Mouse (Mus musculus) CH12.LX (cell line): ENCODE measurements around the gene Gm11627. TPM values are rescaled to one million over a fixed set of nuclear protein-coding genes. Genes with fewer than 3 reads are reported as not detected.

Experiments
- DNase-seq: peaks from one replicate; pipeline ENCODE4 v3.0.0-alpha.2; 2013; ENCODE audit errors: extremely low read depth
- H3K27ac ChIP-seq: 2 replicates; pipeline ENCODE4 v1.5.1; 2012; ENCODE audit warnings: low read depth, mild to moderate bottlenecking, control low read depth, moderate library complexity; ENCODE audit not compliant: insufficient read depth
- H3K27me3 ChIP-seq: replicated peaks from 2 replicates; pipeline ENCODE3; 2012; ENCODE audit warnings: inconsistent platforms
- H3K36me3 ChIP-seq, 2 experiments: replicated peaks in 1 of 2; 2 replicates each; pipeline versions ENCODE3 to v1.6.1; 2012; ENCODE audit warnings: inconsistent platforms in 1 of 2, low read length in 1 of 2, mild to moderate bottlenecking in 1 of 2, mixed read lengths in 1 of 2, moderate library complexity in 1 of 2; ENCODE audit not compliant: control insufficient read depth in 1 of 2, insufficient read depth in 1 of 2
- H3K4me1 ChIP-seq, 2 experiments: 2 replicates each; pipeline ENCODE4 v1.6.1; 2012; ENCODE audit warnings: inconsistent platforms in 1 of 2, moderate library complexity in 1 of 2; ENCODE audit not compliant: insufficient read depth in 2 of 2, control insufficient read depth in 1 of 2
- H3K4me2 ChIP-seq: 2 replicates; pipeline ENCODE4 v1.6.1; 2012; ENCODE audit warnings: low read depth, mild to moderate bottlenecking, control low read depth; ENCODE audit not compliant: poor library complexity, insufficient read depth, severe bottlenecking
- H3K4me3 ChIP-seq, 3 experiments: fragments of 150-350 bp in 1 of 3; sonication (generic) in 1 of 3; replicated peaks in 1 of 3; 2 replicates each; pipeline versions ENCODE3 to v1.5.1; 2011 to 2012; ENCODE audit warnings: low read depth in 2 of 3, low read length in 2 of 3, mild to moderate bottlenecking in 2 of 3, moderate library complexity in 2 of 3, control low read depth in 1 of 3, improper control_type of control experiment in 1 of 3, inconsistent platforms in 1 of 3, mixed read lengths in 1 of 3; ENCODE audit not compliant: poor library complexity in 1 of 3
- H3K79me2 ChIP-seq: replicated peaks from 2 replicates; pipeline ENCODE4 v1.6.1; 2012; ENCODE audit warnings: mild to moderate bottlenecking, moderate library complexity; ENCODE audit not compliant: control insufficient read depth, poor library complexity, insufficient read depth, severe bottlenecking; ENCODE audit errors: extremely low read depth
- H3K9ac ChIP-seq: 2 replicates; pipeline ENCODE4 v1.6.1; 2012; ENCODE audit warnings: low read depth, mild to moderate bottlenecking, control low read depth, moderate library complexity; ENCODE audit not compliant: insufficient read depth
- H3K9me3 ChIP-seq: replicated peaks from 2 replicates; pipeline ENCODE3; 2012; ENCODE audit warnings: low read length, inconsistent platforms, mixed read lengths
- CHD1 ChIP-seq: IDR thresholded peaks from 2 replicates; pipeline ENCODE4 v1.6.1; 2012; ENCODE audit warnings: low read depth, low read length, improper control_type of control experiment, inconsistent platforms
- CTCF ChIP-seq, 2 experiments: IDR thresholded peaks in 1 of 2; conservative IDR thresholded peaks in 1 of 2; 2 replicates each; pipeline ENCODE4 v1.5.1; 2011 to 2012; ENCODE audit warnings: low read depth in 2 of 2, low read length in 2 of 2, improper control_type of control experiment in 1 of 2, inconsistent platforms in 1 of 2, mild to moderate bottlenecking in 1 of 2, moderate library complexity in 1 of 2
- ELF1 ChIP-seq: IDR thresholded peaks from 2 replicates; pipeline ENCODE4 v1.6.1; 2014; ENCODE audit warnings: low read depth, mild to moderate bottlenecking, inconsistent platforms, low read length, improper control_type of control experiment
- EP300 ChIP-seq: IDR thresholded peaks from 2 replicates; pipeline ENCODE4 v1.6.1; 2011; ENCODE audit warnings: low read length, improper control_type of control experiment
- ETS1 ChIP-seq: conservative IDR thresholded peaks from 2 replicates; pipeline ENCODE4 v1.6.1; 2012; ENCODE audit warnings: low read depth, mild to moderate bottlenecking, inconsistent platforms, low read length, improper control_type of control experiment, moderate library complexity
- HCFC1 ChIP-seq: IDR thresholded peaks from 2 replicates; pipeline ENCODE4 v1.6.1; 2012; ENCODE audit warnings: low read depth, mild to moderate bottlenecking, inconsistent platforms, low read length, improper control_type of control experiment
- KAT2A ChIP-seq: IDR thresholded peaks from 2 replicates; pipeline ENCODE4 v1.6.1; 2012; ENCODE audit warnings: low read length, improper control_type of control experiment, inconsistent platforms; ENCODE audit not compliant: insufficient replicate concordance
- MAFK ChIP-seq: IDR thresholded peaks from 2 replicates; pipeline ENCODE4 v1.6.1; 2011; ENCODE audit warnings: low read length, improper control_type of control experiment; ENCODE audit not compliant: insufficient replicate concordance
- MEF2A ChIP-seq: IDR thresholded peaks from 2 replicates; pipeline ENCODE4 v1.6.1; 2014; ENCODE audit warnings: low read depth, mild to moderate bottlenecking, inconsistent platforms, low read length, improper control_type of control experiment, borderline replicate concordance
- MYC ChIP-seq: IDR thresholded peaks from 2 replicates; pipeline ENCODE4 v1.6.1; 2011; ENCODE audit warnings: low read depth, mild to moderate bottlenecking, improper control_type of control experiment, low read length
- NELFE ChIP-seq: IDR thresholded peaks from 2 replicates; pipeline ENCODE4 v1.6.1; 2011; ENCODE audit warnings: low read depth, low read length, improper control_type of control experiment
- NRF1 ChIP-seq: IDR thresholded peaks from 2 replicates; pipeline ENCODE4 v1.6.1; 2014; ENCODE audit warnings: low read depth, mild to moderate bottlenecking, inconsistent platforms, low read length, improper control_type of control experiment, moderate library complexity
- PAX5 ChIP-seq: IDR thresholded peaks from 2 replicates; pipeline ENCODE4 v1.6.1; 2012; ENCODE audit warnings: low read length, inconsistent platforms, mixed read lengths
- POLR2A ChIP-seq: IDR thresholded peaks from 2 replicates; pipeline ENCODE4 v1.6.1; 2011; ENCODE audit warnings: low read depth, mild to moderate bottlenecking, improper control_type of control experiment, low read length
- RAD21 ChIP-seq: IDR thresholded peaks from 2 replicates; pipeline ENCODE4 v1.6.1; 2011; ENCODE audit warnings: low read depth, mild to moderate bottlenecking, low read length, improper control_type of control experiment, moderate library complexity
- RCOR1 ChIP-seq: conservative IDR thresholded peaks from 2 replicates; pipeline ENCODE4 v1.6.1; 2012; ENCODE audit warnings: low read depth, mild to moderate bottlenecking, inconsistent platforms, low read length, improper control_type of control experiment
- SMC3 ChIP-seq: IDR thresholded peaks from 2 replicates; pipeline ENCODE4 v1.6.1; 2011; ENCODE audit warnings: low read depth, low read length, improper control_type of control experiment
- ZMIZ1 ChIP-seq: IDR thresholded peaks from 2 replicates; pipeline ENCODE4 v1.6.1; 2012; ENCODE audit warnings: low read depth, mild to moderate bottlenecking, inconsistent platforms, low read length, improper control_type of control experiment
- dilution Hi-C: fragments of 300-500 bp; cut with MboI; formaldehyde crosslinking; loops from 2 replicates; pipeline ENCODE4 v1.14.3; 2020; ENCODE audit warnings: low sequenced_read_pairs; ENCODE audit not compliant: extremely low pct_unique_long_range_greater_than_20kb, extremely low pct_ligation_motif_present
- in situ Hi-C: fragments of 300-500 bp; cut with MboI; formaldehyde crosslinking; loops from 3 replicates; pipeline ENCODE4 v1.14.3; 2019; ENCODE audit warnings: low sequenced_read_pairs, low pct_ligation_motif_present, low pct_unique_long_range_greater_than_20kb, mixed read lengths
- polyA plus RNA-seq: library from polyadenylated mRNA; unstranded; fragments of >175 nt; gene quantifications from 2 replicates; pipeline ENCODE4 v1.2.1, GENCODE M21; 2012; ENCODE audit warnings: low read depth; ENCODE audit not compliant: insufficient read length
- total RNA-seq, 2 experiments: library from RNA; depleted of rRNA; stranded (reverse); fragments of 300-350 nt in 1 of 2; fragments of >200 nt in 1 of 2; gene quantifications; 2 replicates each; pipeline ENCODE4 v1.2.3; 2012 to 2014

Gm11627 gene
- total and polyA plus RNA-seq, 3 experiments, result 0.42 to 0.63 TPM; not detected in 1

GRCm38 (mm10) chr11:102623876-102624789 is 44.9 kb upstream of the Gm11627 start:
- no peak overlapping the region for H3K4me3 ChIP-seq
- H3K27me3 ChIP-seq, result peaks cover 69% of the 10 kb centered on the region
- dilution Hi-C loops, result no loop called here
- H3K27ac ChIP-seq, result no peak overlapping the region
- H3K79me2 ChIP-seq, result no peaks in the 10 kb centered on the region
- in situ Hi-C loops, result no loop called here
- H3K4me1 ChIP-seq, result peaks cover 4 to 8% of the 10 kb centered on the region in 2 experiments
- H3K9ac ChIP-seq, result no peak overlapping the region
- no peak overlapping the region for H3K4me2 ChIP-seq
- no peaks in the 10 kb centered on the region for H3K36me3 ChIP-seq
- no peak for DNase-seq
- H3K9me3 ChIP-seq, result peaks cover 9% of the 10 kb centered on the region
- no peak for TF ChIP-seq NRF1
- TF ChIP-seq NELFE, result no peak
- no peak for TF ChIP-seq RAD21
- TF ChIP-seq PAX5, result no peak
- TF ChIP-seq SMC3, result no peak
- TF ChIP-seq MEF2A, result no peak
- no peak for TF ChIP-seq EP300
- no peak for TF ChIP-seq POLR2A
- no peak for TF ChIP-seq HCFC1
- no peak for TF ChIP-seq ZMIZ1
- TF ChIP-seq MAFK, result no peak
- no peak for TF ChIP-seq KAT2A
- no peak for TF ChIP-seq CHD1
- TF ChIP-seq RCOR1, result no peak
- TF ChIP-seq, all 38 proteins: peak for 0

DNA sequence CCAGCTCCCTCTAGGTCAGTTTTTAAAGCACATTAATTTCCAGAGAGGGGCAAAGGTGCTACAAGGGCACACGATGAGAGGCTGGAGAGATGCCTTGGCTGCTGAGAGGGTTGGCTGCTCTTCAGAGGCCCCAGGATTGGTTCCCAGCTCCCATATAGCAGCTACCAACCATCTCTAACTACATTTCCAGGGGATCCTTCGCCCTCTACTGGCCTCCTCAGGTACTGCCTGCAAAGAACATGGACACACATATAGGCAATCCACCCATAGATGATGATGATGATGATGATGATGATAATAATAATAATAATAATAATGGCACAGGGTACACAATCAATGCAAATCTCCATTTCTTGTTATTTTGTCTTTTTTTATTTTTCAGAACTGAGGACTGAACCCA is 40.2 kb upstream of the Gm11627 start:
- H3K27ac ChIP-seq, result no peak overlapping the region
- H3K9me3 ChIP-seq, result peaks cover 17% of the 10 kb centered on the region
- no peaks in the 10 kb centered on the region for H3K36me3 ChIP-seq
- no peak for TF ChIP-seq ELF1
- TF ChIP-seq MAFK, result no peak
- peak; percentile 13 to 40; a peak in 2 of 4 replicates for TF ChIP-seq CTCF (conservative IDR thresholded peaks at IDR 0.05 in 1 of 2, IDR thresholded peaks at IDR 0.05 in 1 of 2; ENCODE audit: low read depth in 2 of 2, low read length in 2 of 2)
- TF ChIP-seq CHD1, result no peak
- TF ChIP-seq MYC, result no peak
- no peak for TF ChIP-seq ETS1
- dilution Hi-C loops, result no loop called here
- DNase-seq, result peak; percentile 10
- no peak overlapping the region for H3K4me3 ChIP-seq
- H3K4me2 ChIP-seq, result no peak overlapping the region
- H3K27me3 ChIP-seq, result peaks cover 61% of the 10 kb centered on the region
- no peaks in the 10 kb centered on the region for H3K4me1 ChIP-seq
- in situ Hi-C loops, result no loop called here
- no peak overlapping the region for H3K9ac ChIP-seq
- no peaks in the 10 kb centered on the region for H3K79me2 ChIP-seq
